Mouse (Mus musculus) brown adipose tissue, adult 24 weeks (tissue): Measurements from ENCODE around the gene Mrps35. TPM values are rescaled to one million over a fixed set of nuclear protein-coding genes. Genes with fewer than 3 reads are reported as not detected.

Experiments
- H3K27ac ChIP-seq: fragments of 200-500 bp; replicated peaks from 2 replicates; pipeline ENCODE4 v1.5.1; 2012; ENCODE audit warnings: low read depth, mild to moderate bottlenecking, low read length
- H3K4me1 ChIP-seq: fragments of 200-500 bp; 2 replicates; pipeline ENCODE4 v1.6.1; 2012; ENCODE audit warnings: low read length, mixed read lengths; ENCODE audit not compliant: control insufficient read depth, insufficient read depth, insufficient read length
- H3K4me3 ChIP-seq: fragments of 200-500 bp; 2 replicates; pipeline ENCODE4 v1.5.1; 2012; ENCODE audit warnings: low read depth, mild to moderate bottlenecking, low read length, moderate library complexity; ENCODE audit not compliant: insufficient read depth
- polyA plus RNA-seq: library from polyadenylated mRNA; stranded (reverse); fragments of >200 nt; gene quantifications from 2 replicates; pipeline ENCODE4 v1.2.4, GENCODE M21; 2012; ENCODE audit not compliant: missing spikeins, insufficient read depth, insufficient read length

The Mrps35 gene
- polyA plus RNA-seq, 1 experiment, result 236 TPM

DNA sequence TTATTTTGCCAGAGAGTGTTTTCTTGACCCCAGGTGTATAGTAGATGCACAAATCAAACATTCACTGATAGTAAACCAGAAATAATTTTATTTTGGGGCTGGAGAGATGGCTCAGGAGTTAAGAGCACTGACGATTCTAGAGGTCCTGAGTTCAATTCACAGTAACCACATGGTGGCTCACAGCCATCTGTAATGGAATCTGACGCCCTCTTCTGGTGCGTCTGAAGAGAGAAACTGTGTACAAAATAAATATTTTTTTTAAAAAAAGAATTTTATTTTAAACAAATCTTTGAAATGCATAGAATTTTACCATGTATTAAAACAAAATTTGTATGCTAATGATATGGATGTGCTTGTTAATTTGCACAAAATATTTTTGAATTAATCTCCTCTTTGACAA is 46.0 kb downstream of the Mrps35 start:
- no peak overlapping the region for H3K27ac ChIP-seq
- H3K4me1 ChIP-seq, result peaks cover 4% of the 10 kb centered on the region; the same call in 1 of the 2 replicates
- no peak overlapping the region for H3K4me3 ChIP-seq

DNA sequence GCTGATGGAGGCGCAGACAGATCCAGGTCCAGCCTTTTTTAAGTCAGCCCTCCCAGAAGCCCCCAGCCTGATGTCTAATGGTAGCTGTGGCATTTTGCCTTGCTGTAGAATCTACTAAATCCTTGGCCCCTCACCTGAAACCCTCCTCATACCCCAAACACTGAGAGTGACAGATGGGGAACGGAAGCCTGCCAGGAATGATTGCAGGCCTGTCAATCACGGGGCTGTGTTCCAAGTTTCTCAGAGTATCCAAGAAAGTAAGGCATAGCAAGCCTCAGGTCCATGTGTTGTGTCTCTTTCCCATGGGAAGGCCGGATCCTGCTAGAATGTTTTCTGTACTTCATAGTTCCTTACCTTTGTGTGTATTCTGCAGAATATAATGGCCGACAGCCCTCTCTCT is 47.6 kb downstream of the Mrps35 start:
- Histone ChIP-seq H3K4me3 (no peak overlapping the region), H3K27ac (no peak overlapping the region), H3K4me1 (peaks cover 10% of the 10 kb centered on the region)

GRCm38 (mm10) chr6:147091136-147092120 is 48.9 kb downstream of the Mrps35 start, which contains the start of gene Klhl42:
Gene Klhl42, plus strand, starts transcription at chr6:147091379.
- Histone ChIP-seq H3K4me1 (peaks cover 10% of the 10 kb centered on the region), H3K4me3 (peak within 1 kb of the TSS; percentile 85), H3K27ac (peak within 1 kb of the TSS; percentile 69)

- peak overlapping the region; percentile 85 for H3K4me3 ChIP-seq
- peaks cover 10% of the 10 kb centered on the region for H3K4me1 ChIP-seq
- H3K27ac ChIP-seq, result no peak overlapping the region
Observed at GRCm38 (mm10) chr6:147092136-147092535, 49.6 kb downstream of the Mrps35 start.

DNA sequence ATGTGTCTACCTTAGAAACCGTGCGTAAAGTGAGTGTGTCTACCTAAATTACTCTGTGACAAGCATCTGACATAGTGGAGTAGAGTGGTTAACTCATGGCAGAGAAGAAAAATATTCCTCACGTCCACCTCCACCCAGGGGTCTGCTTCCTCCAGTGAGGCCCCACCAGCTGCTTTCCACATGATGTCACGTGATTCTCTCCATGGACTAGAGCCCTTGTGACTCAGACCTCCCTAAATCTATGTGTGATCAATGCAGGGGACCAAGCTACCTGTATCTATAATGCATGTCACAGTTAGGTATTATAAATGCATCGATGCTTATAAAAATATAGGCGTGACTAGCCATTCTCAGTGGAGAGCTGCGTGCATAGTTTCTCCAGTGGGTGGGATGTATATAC is 52.2 kb downstream of the Mrps35 start:
- no peak overlapping the region for H3K4me3 ChIP-seq
- H3K4me1 ChIP-seq, result peaks cover 10% of the 10 kb centered on the region
- H3K27ac ChIP-seq, result no peak overlapping the region

- no peak overlapping the region for H3K4me3 ChIP-seq
- peaks cover 10% of the 10 kb centered on the region for H3K4me1 ChIP-seq
- H3K27ac ChIP-seq, result no peak overlapping the region
Observed at GRCm38 (mm10) chr6:147096109-147096508, 53.5 kb downstream of the Mrps35 start.

DNA sequence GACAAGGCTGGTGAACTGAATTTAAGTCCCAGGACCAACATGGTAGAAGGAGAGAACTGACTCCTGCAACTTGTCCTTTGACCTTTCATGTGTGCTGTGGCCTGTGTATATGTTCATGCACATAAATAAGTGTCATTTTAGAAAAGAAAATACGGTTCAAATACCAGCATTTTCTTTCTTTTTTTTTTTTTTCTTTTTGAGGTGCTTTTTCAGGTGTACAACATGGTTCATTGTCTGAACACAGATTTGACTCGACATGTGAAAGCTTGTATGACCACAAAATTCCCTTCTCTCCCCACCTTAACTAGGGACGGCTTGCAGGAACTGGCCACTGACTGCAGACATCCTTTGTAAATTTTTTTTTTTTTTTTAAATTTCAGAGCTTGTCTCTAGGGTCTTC is 54.4 kb downstream of the Mrps35 start:
- H3K4me1 ChIP-seq, result peaks cover 10% of the 10 kb centered on the region
- H3K4me3 ChIP-seq, result no peak overlapping the region
- H3K27ac ChIP-seq, result no peak overlapping the region

- Histone ChIP-seq H3K4me1 (peaks cover 10% of the 10 kb centered on the region), H3K27ac (no peak overlapping the region), H3K4me3 (no peak overlapping the region)
Observed at GRCm38 (mm10) chr6:147097346-147097929, 54.9 kb downstream of the Mrps35 start.

GRCm38 (mm10) chr6:147099458-147100277 is 57.1 kb downstream of the Mrps35 start:
- peaks cover 1% of the 10 kb centered on the region for H3K4me1 ChIP-seq
- no peak overlapping the region for H3K4me3 ChIP-seq
- no peak overlapping the region for H3K27ac ChIP-seq

- no peak overlapping the region for H3K4me3 ChIP-seq
- H3K27ac ChIP-seq, result no peak overlapping the region
- peaks cover 2% of the 10 kb centered on the region; the same call in 1 of the 2 replicates for H3K4me1 ChIP-seq
Observed at GRCm38 (mm10) chr6:147102293-147102692, 59.7 kb downstream of the Mrps35 start.

- H3K4me1 ChIP-seq, result peaks cover 2% of the 10 kb centered on the region; the same call in 1 of the 2 replicates
- H3K27ac ChIP-seq, result no peak overlapping the region
- no peak overlapping the region for H3K4me3 ChIP-seq
Observed at GRCm38 (mm10) chr6:147105529-147105928, 63.0 kb downstream of the Mrps35 start.

- Histone ChIP-seq H3K4me3 (no peak overlapping the region), H3K27ac (no peak overlapping the region), H3K4me1 (peaks cover 2% of the 10 kb centered on the region; the same call in 1 of the 2 replicates)
Observed at GRCm38 (mm10) chr6:147106716-147107115, 64.2 kb downstream of the Mrps35 start.

- Histone ChIP-seq H3K27ac (no peak overlapping the region), H3K4me1 (peaks cover 2% of the 10 kb centered on the region; the same call in 1 of the 2 replicates), H3K4me3 (no peak overlapping the region)
Observed at GRCm38 (mm10) chr6:147109283-147109682, 66.7 kb downstream of the Mrps35 start.

GRCm38 (mm10) chr6:147116579-147116978 is 74.0 kb downstream of the Mrps35 start:
- H3K27ac ChIP-seq, result no peak overlapping the region
- no peaks in the 10 kb centered on the region for H3K4me1 ChIP-seq
- no peak overlapping the region for H3K4me3 ChIP-seq

DNA sequence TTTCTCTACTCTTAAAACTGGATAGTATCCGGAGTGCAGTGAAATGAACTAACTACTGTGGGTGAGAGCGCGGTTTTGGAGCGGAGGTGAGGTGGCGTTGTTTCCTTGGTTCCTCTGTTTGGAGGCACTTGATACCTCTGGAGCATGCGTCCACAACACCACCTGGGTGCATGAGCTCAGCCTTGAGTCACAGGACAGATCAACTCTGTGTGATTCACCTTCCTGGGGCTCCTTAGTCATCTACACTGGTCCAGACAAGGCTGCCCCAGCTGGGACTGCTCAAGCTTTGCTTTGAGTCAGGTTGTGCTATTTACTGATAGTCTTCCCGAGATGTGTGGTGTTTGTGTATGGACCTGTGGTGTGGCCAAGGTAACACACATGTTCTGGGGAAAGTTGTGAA is 75.2 kb downstream of the Mrps35 start:
- no peaks in the 10 kb centered on the region for H3K4me1 ChIP-seq
- H3K27ac ChIP-seq, result no peak overlapping the region
- H3K4me3 ChIP-seq, result no peak overlapping the region
